Mouse (Mus musculus): ENCODE data around the gene Gdf15.
"Not testable (repeated sequence)": the region's sequence is repeated elsewhere in the genome, so short reads cannot be mapped to it uniquely, and the experiment has no call there.

The Gdf15 gene

GRCm38 (mm10) chr8:70587955-70588354, 44.3 kb downstream of the Gdf15 start:
- DNase-seq (ENCODE audit: low spot score in 2 of 2) = not testable (repeated sequence)

- peak in 1 of 2 experiments; percentile 49 for DNase-seq (ENCODE audit: low spot score in 2 of 2)
These were observed 47.0 kb downstream of the Gdf15 start for GRCm38 (mm10) chr8:70585258-70585652.

GRCm38 (mm10) chr8:70584606-70585257, 47.5 kb downstream of the Gdf15 start:
- DNase-seq (ENCODE audit: low spot score in 2 of 2) = no peak

GRCm38 (mm10) chr8:70583476-70584387, 48.5 kb downstream of the Gdf15 start:
- DNase-seq (ENCODE audit: low spot score in 2 of 2) = no peak

All from thymus, postnatal 10 days (tissue).